Mouse (Mus musculus) heart, adult 8-10 months (tissue): Measurements from ENCODE around the gene Dpp8. TPM values are rescaled to one million over a fixed set of nuclear protein-coding genes. Genes with fewer than 3 reads are reported as not detected.

Source experiments
- total RNA-seq, 4 experiments: library from RNA; stranded (reverse); gene quantifications; 2 replicates each; pipeline ENCODE4 v1.2.4; 2022

The Dpp8 gene
- total RNA-seq, 4 experiments from 2014 or later = 52.8 to 59.9 (median 58.2) TPM

Other genes with a start within 250 kb of the Dpp8 start
- 1 to 10 TPM; 5.7 to 8.5 (median 6.3) TPM for gene Dennd4a, start 221.1 kb upstream of the Dpp8 start, total RNA-seq
- under 1 TPM; 0.09 to 0.20 (median 0.14) TPM for gene Slc24a1, start 80.8 kb upstream of the Dpp8 start, total RNA-seq
- gene Ints14, start 71.5 kb upstream of the Dpp8 start, total RNA-seq = 10 to 100 TPM; 12.8 to 17.2 (median 14.2) TPM
- 10 to 100 TPM; 14.6 to 19.0 (median 17.0) TPM for gene Hacd3, start 10.7 kb upstream of the Dpp8 start, total RNA-seq
- gene Igdcc4, start 69.1 kb downstream of the Dpp8 start, total RNA-seq = 10 to 100 TPM; 13.3 to 17.9 (median 15.7) TPM
- gene Igdcc3, start 108.8 kb downstream of the Dpp8 start, total RNA-seq = under 1 TPM in 2 of 4 experiments, not detected in 2; 0.09 to 0.19 TPM
- 1 to 10 TPM; 3.4 to 4.5 (median 3.7) TPM for gene Parp16, start 162.9 kb downstream of the Dpp8 start, total RNA-seq
- gene Cilp, start 232.8 kb downstream of the Dpp8 start, total RNA-seq = 1 to 10 TPM; 1.5 to 2.8 (median 2.4) TPM